Mouse (Mus musculus) central nervous system, embryonic 18 days (tissue): ENCODE results near the gene Cphx1. TPM values are rescaled to one million over a fixed set of nuclear protein-coding genes. Genes with fewer than 3 reads are reported as not detected.

ENCODE experiments used
- polyA plus RNA-seq: library from polyadenylated mRNA; depleted of rRNA; stranded (reverse); fragments of >200 nt; gene quantifications from 2 replicates; pipeline ENCODE4 v1.2.3, GENCODE M21; 2012; rRNA removed

Gene Cphx1
- 0.05 and 0.11 TPM in 2 replicates for polyA plus RNA-seq

DNA sequence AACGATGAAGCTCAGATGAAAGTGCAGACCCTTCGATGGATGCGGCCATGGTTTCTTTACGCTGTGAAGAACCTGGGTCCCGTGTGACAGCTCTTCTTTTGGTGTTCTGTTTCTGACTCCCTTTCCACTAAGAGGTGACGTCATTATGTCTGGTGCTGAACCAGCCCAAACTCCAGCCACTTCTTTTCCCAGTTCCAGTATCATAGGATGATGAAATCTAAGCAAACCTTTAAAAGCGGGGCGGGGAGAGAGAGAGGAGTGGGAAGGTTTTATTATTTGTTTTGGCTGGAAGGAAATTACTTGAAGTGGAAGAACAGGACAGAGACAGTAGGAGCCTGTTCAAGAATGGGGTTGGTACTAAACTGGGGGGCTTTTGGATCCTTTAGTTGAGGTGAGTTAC lies at the start of gene Cphx1:
Gene Cphx1, plus strand, starts transcription at position 301 of the 400 bp plus-strand sequence.

DNA sequence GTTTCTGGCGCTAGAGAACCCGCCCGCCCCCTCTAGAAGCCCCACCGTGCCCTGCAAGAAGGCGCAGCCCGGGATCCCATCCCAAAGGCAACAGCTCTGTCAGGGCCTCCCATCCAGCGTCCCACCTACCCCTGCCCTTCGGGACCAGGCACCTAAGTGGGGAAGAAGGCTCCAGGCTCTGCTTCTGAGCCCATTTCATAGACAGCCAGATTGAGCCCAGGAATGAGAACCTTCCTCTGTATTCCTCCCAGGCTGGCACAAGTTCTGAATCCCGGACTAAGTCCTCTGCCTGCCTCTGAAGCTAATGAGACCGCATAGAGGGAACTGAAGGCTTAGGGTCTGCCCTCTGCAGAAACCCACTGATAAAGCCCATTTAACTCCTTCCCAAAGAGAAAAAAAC lies 35.1 kb upstream of the Cphx1 start, which contains the start of gene Plac9a:
Gene Plac9a, minus strand, starts transcription at position 101 of the 400 bp plus-strand sequence.

DNA sequence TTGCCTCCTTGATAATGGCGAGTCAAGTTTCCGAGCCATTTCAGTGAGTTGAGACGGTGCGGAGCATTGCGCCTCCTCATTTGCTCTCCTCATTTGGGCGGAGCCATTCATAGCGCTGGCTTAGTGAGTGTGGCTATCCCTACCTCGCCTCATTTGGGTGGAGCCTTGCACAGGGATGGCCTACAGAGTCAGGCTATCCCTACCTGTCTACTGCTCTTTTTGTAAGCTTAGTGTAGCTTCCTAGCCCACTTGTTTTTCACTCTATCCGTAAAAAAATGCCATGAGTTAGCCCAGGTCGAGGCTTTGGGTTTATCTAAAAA lies 10.6 kb upstream of the Cphx1 start, which contains the start of gene Tmem254a:
Gene Tmem254a, minus strand, starts transcription at position 111 of the 320 bp plus-strand sequence.

DNA sequence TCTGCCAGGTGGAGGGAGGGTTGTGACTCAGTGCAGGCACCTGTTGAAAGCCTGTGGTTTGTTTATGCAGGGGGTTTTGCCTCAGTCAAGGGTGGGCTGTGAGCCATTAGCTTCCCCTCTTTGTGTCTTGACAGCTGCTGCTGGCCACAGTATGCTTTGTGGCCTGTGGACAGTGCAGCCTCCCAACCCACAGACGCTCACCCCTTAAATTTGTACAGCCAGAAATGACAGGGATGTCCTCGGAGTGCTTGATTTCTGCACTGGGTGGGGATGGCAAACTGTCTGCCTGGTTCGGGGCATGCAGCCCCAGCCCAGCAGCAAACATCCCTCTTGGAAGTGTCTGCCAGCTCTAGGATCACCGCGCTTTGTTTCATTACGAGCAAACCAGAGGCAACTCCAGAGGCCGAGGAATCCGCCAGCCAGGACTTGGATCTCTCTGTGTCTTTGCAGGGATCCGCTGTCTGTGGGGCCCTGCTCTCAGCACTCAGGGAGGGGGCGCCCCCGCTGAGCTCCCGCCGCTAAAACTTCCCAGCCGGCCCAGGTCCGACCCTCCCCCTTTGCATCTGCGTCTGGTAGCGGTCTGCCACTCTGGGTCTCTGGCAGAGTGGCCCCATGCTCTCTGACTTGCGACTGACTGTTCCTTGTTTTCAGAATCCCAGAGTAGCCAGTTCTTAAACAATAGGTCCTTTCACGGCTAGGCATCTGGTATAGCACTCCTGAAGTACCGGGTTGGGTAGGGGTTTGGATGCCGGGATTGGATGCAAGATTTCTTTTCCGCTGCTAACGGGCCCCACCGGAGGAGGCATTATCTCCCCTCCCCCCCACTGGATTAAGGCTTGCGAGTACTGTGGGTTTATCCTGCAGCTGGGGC lies 40.5 kb downstream of the Cphx1 start, which contains the start of gene Duxbl1:
Gene Duxbl1, plus strand, starts transcription at position 207 of the 871 bp plus-strand sequence.

Other genes starting within 250 kb of the Cphx1 start
- gene Ppif, start 244.2 kb upstream of the Cphx1 start, polyA plus RNA-seq = 59.1 and 63.5 TPM in 2 replicates
- gene Zcchc24, start 169.3 kb upstream of the Cphx1 start, polyA plus RNA-seq = 17.2 and 19.2 TPM in 2 replicates
- gene Anxa11, start 96.1 kb upstream of the Cphx1 start, polyA plus RNA-seq = 3.5 and 4.2 TPM in 2 replicates
- 0.70 TPM in 1 of 2 replicates, not detected in the other for gene Plac9a, start 35.2 kb upstream of the Cphx1 start, polyA plus RNA-seq
- 3.6 and 4.5 TPM in 2 replicates for gene Tmem254a, start 10.6 kb upstream of the Cphx1 start, polyA plus RNA-seq
- gene Duxbl1, start 40.3 kb downstream of the Cphx1 start, polyA plus RNA-seq = 4.6 and 5.0 TPM in 2 replicates
- gene Gm9780, start 104.4 kb downstream of the Cphx1 start, polyA plus RNA-seq = 6.4 and 9.4 TPM in 2 replicates
- not detected in 2 replicates for gene Tmem254c, start 129.1 kb downstream of the Cphx1 start, polyA plus RNA-seq
- gene Cphx2, start 143.2 kb downstream of the Cphx1 start, polyA plus RNA-seq = not detected in 2 replicates
- not detected in 2 replicates for gene Cphx3, start 144.0 kb downstream of the Cphx1 start, polyA plus RNA-seq
- gene Duxbl2, start 180.0 kb downstream of the Cphx1 start, polyA plus RNA-seq = not detected in 2 replicates
- gene Plac9b, start 244.2 kb downstream of the Cphx1 start, polyA plus RNA-seq = 5.4 and 6.8 TPM in 2 replicates